Mouse (Mus musculus): Measurements from ENCODE around the gene Olfr1469. TPM values are rescaled to one million over a fixed set of nuclear protein-coding genes. Genes with fewer than 3 reads are reported as not detected.
"Not testable (repeated sequence)": the region's sequence is repeated elsewhere in the genome, so short reads cannot be mapped to it uniquely, and the experiment has no call there.

Gene Olfr1469
- total RNA-seq (2017) = not detected in 2 replicates

GRCm38 (mm10) chr19:13407549-13407948, at the start of gene Olfr1469:
Gene Olfr1469, plus strand, starts transcription at chr19:13407849.
- ATAC-seq (replicated peaks; ENCODE audit: low read depth, poor library complexity, severe bottlenecking) = no peak

GRCm38 (mm10) chr19:13361936-13362335, 45.7 kb upstream of the Olfr1469 start, which contains the start of gene Olfr1467:
Gene Olfr1467, plus strand, starts transcription at chr19:13362236.
- ATAC-seq (replicated peaks; ENCODE audit: low read depth, poor library complexity, severe bottlenecking) = no peak

DNA sequence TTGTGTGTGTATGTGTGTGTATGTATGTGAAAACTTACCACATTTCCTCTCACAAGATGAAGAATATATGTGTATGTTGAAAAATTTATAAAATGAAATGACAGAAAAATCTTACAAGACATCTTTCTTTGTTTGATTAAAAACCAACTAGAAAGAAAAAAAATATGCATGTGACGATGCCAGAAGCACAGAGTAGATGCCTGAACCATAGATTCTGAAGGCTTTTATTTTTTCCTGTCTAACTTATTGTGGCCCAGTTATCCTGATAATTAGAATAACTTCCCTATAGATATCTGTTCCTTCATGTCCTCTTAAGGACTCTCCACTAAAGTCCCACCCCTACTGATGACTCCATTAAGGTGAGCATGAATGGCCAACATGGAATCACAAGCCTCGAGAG, 35.5 kb downstream of the Olfr1469 start, which contains the start of gene Olfr1471:
Gene Olfr1471, plus strand, starts transcription at position 301 of the 400 bp plus-strand sequence.
- ATAC-seq (replicated peaks; ENCODE audit: low read depth, poor library complexity, severe bottlenecking) = not testable (repeated sequence)

DNA sequence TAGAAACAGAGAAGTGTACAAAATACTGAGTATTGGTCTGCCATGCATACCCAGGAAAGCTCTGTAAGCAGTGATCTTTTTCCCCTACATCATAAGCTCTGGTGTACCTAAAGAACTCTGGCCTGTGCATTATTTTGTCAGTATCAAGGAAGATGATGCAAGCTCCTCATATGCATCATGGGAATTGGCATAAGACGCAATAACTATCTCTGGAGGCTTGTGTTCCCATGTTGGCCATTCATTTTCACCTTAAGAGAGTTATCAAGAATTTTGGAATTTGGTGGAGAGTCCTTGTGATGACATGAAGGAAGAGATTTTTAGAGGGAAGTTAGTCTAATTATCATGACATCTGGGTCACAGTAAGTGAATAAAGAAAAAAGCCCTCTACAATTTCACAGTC, 48.3 kb downstream of the Olfr1469 start, which contains the start of gene Olfr1472:
Gene Olfr1472, minus strand, starts transcription at position 101 of the 400 bp plus-strand sequence.
- no peak for ATAC-seq (replicated peaks; ENCODE audit: low read depth, poor library complexity, severe bottlenecking)

Other genes with a start within 250 kb of the Olfr1469 start
- gene Olfr1461, start 244.8 kb upstream of the Olfr1469 start, total RNA-seq (2017) = not detected in 2 replicates
- not detected in 2 replicates for gene Olfr1462, start 222.1 kb upstream of the Olfr1469 start, total RNA-seq (2017)
- gene Olfr1463, start 176.5 kb upstream of the Olfr1469 start, total RNA-seq (2017) = not detected in 2 replicates
- not detected in 2 replicates for gene Olfr1465, start 92.3 kb upstream of the Olfr1469 start, total RNA-seq (2017)
- not detected in 2 replicates for gene Olfr1466, start 69.0 kb upstream of the Olfr1469 start, total RNA-seq (2017)
- not detected in 2 replicates for gene Olfr1467, start 45.6 kb upstream of the Olfr1469 start, total RNA-seq (2017)
- not detected in 2 replicates for gene Olfr1471, start 35.6 kb downstream of the Olfr1469 start, total RNA-seq (2017)
- not detected in 2 replicates for gene Olfr1472, start 48.2 kb downstream of the Olfr1469 start, total RNA-seq (2017)
- gene Olfr1474, start 61.7 kb downstream of the Olfr1469 start, total RNA-seq (2017) = not detected in 2 replicates
- gene Olfr1475, start 72.3 kb downstream of the Olfr1469 start, total RNA-seq (2017) = not detected in 2 replicates
- gene Olfr1477, start 92.7 kb downstream of the Olfr1469 start, total RNA-seq (2017) = not detected in 2 replicates
- gene Olfr1480, start 120.1 kb downstream of the Olfr1469 start, total RNA-seq (2017) = not detected in 2 replicates
- gene Olfr1484, start 175.7 kb downstream of the Olfr1469 start, total RNA-seq (2017) = not detected in 2 replicates
- gene Olfr1487, start 209.5 kb downstream of the Olfr1469 start, total RNA-seq (2017) = not detected in 2 replicates
- not detected in 2 replicates for gene Olfr1489, start 223.8 kb downstream of the Olfr1469 start, total RNA-seq (2017)
- gene Olfr1490, start 243.2 kb downstream of the Olfr1469 start, total RNA-seq (2017) = not detected in 2 replicates

All from common myeloid progenitor, adult 5-6 weeks (primary cell).